Mouse (Mus musculus) limb, embryonic 11.5 days (tissue): ENCODE results near the gene Hyal3. TPM values are rescaled to one million over a fixed set of nuclear protein-coding genes. Genes with fewer than 3 reads are reported as not detected.

Experiments
- ATAC-seq: fragments of 200-750 bp; cut with Nextera tagmentation; 2 replicates; pipeline ENCODE4 v1.8.0; 2017; ENCODE audit warnings: low read depth; ENCODE audit not compliant: insufficient number of reproducible peaks, low FRiP score, low TSS enrichment
- DNase-seq: peaks from one replicate; pipeline ENCODE4 v3.0.0-alpha.2; 2015; ENCODE audit warnings: low spot score
- H3K27ac ChIP-seq: fragments of 300-500 bp; sonication (generic); replicated peaks from 2 replicates; pipeline ENCODE4 v1.5.1; 2014; ENCODE audit warnings: low read depth, mild to moderate bottlenecking, low read length
- H3K27me3 ChIP-seq: fragments of 300-500 bp; sonication (generic); 2 replicates; pipeline ENCODE4 v1.6.1; 2014; ENCODE audit warnings: mild to moderate bottlenecking, low read length, mixed read lengths; ENCODE audit not compliant: control insufficient read depth, insufficient read depth
- H3K36me3 ChIP-seq: fragments of 300-500 bp; sonication (generic); 2 replicates; pipeline ENCODE4 v1.6.1; 2014; ENCODE audit warnings: mild to moderate bottlenecking, low read length, moderate library complexity, mixed read lengths; ENCODE audit not compliant: control insufficient read depth, insufficient read depth
- H3K4me1 ChIP-seq: fragments of 300-500 bp; sonication (generic); 2 replicates; pipeline ENCODE4 v1.6.1; 2014; ENCODE audit warnings: low read length, mixed read lengths; ENCODE audit not compliant: control insufficient read depth, insufficient read depth
- H3K4me2 ChIP-seq: fragments of 300-500 bp; sonication (generic); 2 replicates; pipeline ENCODE4 v1.6.1; 2014; ENCODE audit warnings: low read depth, mild to moderate bottlenecking, moderate library complexity; ENCODE audit not compliant: severe bottlenecking
- H3K4me3 ChIP-seq: fragments of 300-500 bp; sonication (generic); 2 replicates; pipeline ENCODE4 v1.5.1; 2014; ENCODE audit warnings: low read depth, low read length
- H3K9ac ChIP-seq: fragments of 300-500 bp; sonication (generic); 2 replicates; pipeline ENCODE4 v1.6.1; 2014; ENCODE audit warnings: mild to moderate bottlenecking, low read length
- H3K9me3 ChIP-seq: fragments of 300-500 bp; sonication (generic); 2 replicates; pipeline ENCODE4 v1.6.1; 2016; ENCODE audit warnings: low read length; ENCODE audit not compliant: control insufficient read depth
- WGBS: fragments of 180-500 bp; shearing (Covaris S2); extraction: QIAGEN DNeasy Blood & Tissue Kit; methylation state at CpG from one replicate; pipeline ENCODE4 v1.1.7; 2014; 5-methylcytosine and 5-hydroxymethylcytosine counted together
- polyA plus RNA-seq: library from polyadenylated mRNA; unstranded; fragments of >200 nt; fragmentation: Nextera tagmentation; extraction: Ambion mirVana; gene quantifications from 2 replicates; pipeline ENCODE4 v1.2.1, GENCODE M21; 2014

Gene Hyal3
- polyA plus RNA-seq = 0.54 and 0.57 TPM in 2 replicates

GRCm38 (mm10) chr9:107580501-107581317 lies at the start of gene Hyal3:
TSS of gene Hyal3 (plus strand) at chr9:107580818.
- H3K4me1 ChIP-seq = peaks cover 24% of the 10 kb centered on the region
- WGBS = 0% methylated on average over 32 of the region's 32 CpGs

GRCm38 (mm10) chr9:107533791-107534407 lies 46.7 kb upstream of the Hyal3 start, which contains the start of gene Tmem115:
TSS of gene Tmem115 (plus strand) at chr9:107533945.
- H3K27ac ChIP-seq = no peak within 1 kb of the TSS
- WGBS = under 1% methylated on average over 48 of the region's 48 CpGs
- peaks cover 12% of the 10 kb centered on the region for H3K36me3 ChIP-seq
- H3K4me2 ChIP-seq = peak within 1 kb of the TSS; percentile 97
- DNase-seq (peak; percentile 92), ATAC-seq (peak; percentile 96)
- H3K4me1 ChIP-seq = peaks cover 20% of the 10 kb centered on the region
- peak within 1 kb of the TSS; percentile 74 for H3K4me3 ChIP-seq
- H3K9ac ChIP-seq = peak within 1 kb of the TSS; percentile 73
- peaks cover 3% of the 10 kb centered on the region; the same call in 1 of the 2 replicates for H3K27me3 ChIP-seq
- no peaks in the 10 kb centered on the region for H3K9me3 ChIP-seq

More at GRCm38 (mm10) chr9:107580501-107581317, at the start of gene Hyal3:
- DNase-seq (peak; percentile 85), ATAC-seq (peak; percentile 36; the same call in 1 of the 2 replicates)
- Histone ChIP-seq H3K9me3 (no peaks in the 10 kb centered on the region), H3K4me2 (peak within 1 kb of the TSS; percentile 95), H3K27me3 (no peaks in the 10 kb centered on the region), H3K4me3 (peak within 1 kb of the TSS; percentile 64), H3K36me3 (peaks cover 7% of the 10 kb centered on the region), H3K9ac (peak within 1 kb of the TSS; percentile 82), H3K27ac (peak within 1 kb of the TSS; percentile 88)

GRCm38 (mm10) chr9:107534408-107535202 lies 46.0 kb upstream of the Hyal3 start:
- Histone ChIP-seq H3K27ac (no peak overlapping the region), H3K9me3 (no peaks in the 10 kb centered on the region), H3K36me3 (peaks cover 18% of the 10 kb centered on the region), H3K27me3 (peaks cover 3% of the 10 kb centered on the region; the same call in 1 of the 2 replicates), H3K4me3 (peak overlapping the region; percentile 74), H3K9ac (peak overlapping the region; percentile 73), H3K4me2 (peak overlapping the region; percentile 97), H3K4me1 (peaks cover 20% of the 10 kb centered on the region)
- DNase-seq (peak; percentile 37), ATAC-seq (0 out of 2 replicates have a peak, but pooled peaks have one; percentile 8)
- WGBS = under 1% methylated on average over 40 of the region's 40 CpGs

- Histone ChIP-seq H3K36me3 (peaks cover 22% of the 10 kb centered on the region), H3K27ac (no peak overlapping the region), H3K4me1 (peaks cover 32% of the 10 kb centered on the region), H3K4me3 (no peak overlapping the region), H3K9me3 (no peaks in the 10 kb centered on the region), H3K4me2 (no peak overlapping the region), H3K27me3 (no peaks in the 10 kb centered on the region), H3K9ac (no peak overlapping the region)
- no peak for DNase-seq
- ATAC-seq = no peak
- WGBS = 96% methylated on average over 7 of the region's 7 CpGs
Observed at GRCm38 (mm10) chr9:107538231-107538630, 42.4 kb upstream of the Hyal3 start.

- peaks cover 22% of the 10 kb centered on the region for H3K36me3 ChIP-seq
- H3K9me3 ChIP-seq = no peaks in the 10 kb centered on the region
- no peaks in the 10 kb centered on the region for H3K27me3 ChIP-seq
- H3K4me1 ChIP-seq = peaks cover 32% of the 10 kb centered on the region
- ATAC-seq (no peak), DNase-seq (no peak)
- H3K4me3 ChIP-seq = no peak overlapping the region
- H3K9ac ChIP-seq = no peak overlapping the region
- WGBS = 88% methylated on average over 3 of the region's 3 CpGs
- no peak overlapping the region; the same call in 1 of the 2 replicates for H3K4me2 ChIP-seq
- H3K27ac ChIP-seq = no peak overlapping the region
Observed at GRCm38 (mm10) chr9:107538711-107539110, 41.9 kb upstream of the Hyal3 start.

GRCm38 (mm10) chr9:107539940-107540339 lies 40.7 kb upstream of the Hyal3 start:
- Histone ChIP-seq H3K36me3 (peaks cover 26% of the 10 kb centered on the region), H3K4me1 (peaks cover 32% of the 10 kb centered on the region), H3K9me3 (no peaks in the 10 kb centered on the region), H3K27me3 (no peaks in the 10 kb centered on the region), H3K4me2 (no peak overlapping the region), H3K27ac (no peak overlapping the region), H3K9ac (no peak overlapping the region), H3K4me3 (no peak overlapping the region)
- DNase-seq (no peak), ATAC-seq (no peak)
- 89% methylated on average over 8 of the region's 8 CpGs for WGBS

GRCm38 (mm10) chr9:107540420-107540819 lies 40.2 kb upstream of the Hyal3 start:
- ATAC-seq (no peak), DNase-seq (no peak)
- H3K9ac ChIP-seq = no peak overlapping the region
- H3K4me3 ChIP-seq = no peak overlapping the region
- H3K27me3 ChIP-seq = no peaks in the 10 kb centered on the region
- H3K4me1 ChIP-seq = peaks cover 29% of the 10 kb centered on the region
- peaks cover 26% of the 10 kb centered on the region for H3K36me3 ChIP-seq
- H3K4me2 ChIP-seq = no peak overlapping the region
- H3K27ac ChIP-seq = no peak overlapping the region
- WGBS = 76% methylated on average over 4 of the region's 4 CpGs
- no peaks in the 10 kb centered on the region for H3K9me3 ChIP-seq

- Histone ChIP-seq H3K9ac (peak overlapping the region; percentile 7; the same call in 1 of the 2 replicates), H3K4me2 (peak overlapping the region; percentile 94), H3K27me3 (no peaks in the 10 kb centered on the region), H3K9me3 (no peaks in the 10 kb centered on the region), H3K4me1 (peaks cover 23% of the 10 kb centered on the region), H3K4me3 (peak overlapping the region; percentile 53), H3K27ac (no peak overlapping the region), H3K36me3 (peaks cover 26% of the 10 kb centered on the region)
- no peak for DNase-seq
- WGBS = 31% methylated on average over 10 of the region's 10 CpGs
- ATAC-seq = no peak
Observed at GRCm38 (mm10) chr9:107541005-107541404, 39.6 kb upstream of the Hyal3 start.
